Mouse (Mus musculus) CH12.LX (cell line): ENCODE results near the gene Pikfyve. TPM values are rescaled to one million over a fixed set of nuclear protein-coding genes. Genes with fewer than 3 reads are reported as not detected.

ENCODE experiments used
- DNase-seq: peaks from one replicate; pipeline ENCODE4 v3.0.0-alpha.2; 2013; ENCODE audit errors: extremely low read depth
- H3K27ac ChIP-seq: 2 replicates; pipeline ENCODE4 v1.5.1; 2012; ENCODE audit warnings: low read depth, mild to moderate bottlenecking, control low read depth, moderate library complexity; ENCODE audit not compliant: insufficient read depth
- H3K27me3 ChIP-seq: replicated peaks from 2 replicates; pipeline ENCODE3; 2012; ENCODE audit warnings: inconsistent platforms
- H3K36me3 ChIP-seq, 2 experiments: replicated peaks in 1 of 2; 2 replicates each; pipeline versions ENCODE3 to v1.6.1; 2012; ENCODE audit warnings: inconsistent platforms in 1 of 2, low read length in 1 of 2, mild to moderate bottlenecking in 1 of 2, mixed read lengths in 1 of 2, moderate library complexity in 1 of 2; ENCODE audit not compliant: control insufficient read depth in 1 of 2, insufficient read depth in 1 of 2
- H3K4me1 ChIP-seq, 2 experiments: 2 replicates each; pipeline ENCODE4 v1.6.1; 2012; ENCODE audit warnings: inconsistent platforms in 1 of 2, moderate library complexity in 1 of 2; ENCODE audit not compliant: insufficient read depth in 2 of 2, control insufficient read depth in 1 of 2
- H3K4me2 ChIP-seq: 2 replicates; pipeline ENCODE4 v1.6.1; 2012; ENCODE audit warnings: low read depth, mild to moderate bottlenecking, control low read depth; ENCODE audit not compliant: poor library complexity, insufficient read depth, severe bottlenecking
- H3K4me3 ChIP-seq, 3 experiments: fragments of 150-350 bp in 1 of 3; sonication (generic) in 1 of 3; replicated peaks in 1 of 3; 2 replicates each; pipeline versions ENCODE3 to v1.5.1; 2011 to 2012; ENCODE audit warnings: low read depth in 2 of 3, low read length in 2 of 3, mild to moderate bottlenecking in 2 of 3, moderate library complexity in 2 of 3, control low read depth in 1 of 3, improper control_type of control experiment in 1 of 3, inconsistent platforms in 1 of 3, mixed read lengths in 1 of 3; ENCODE audit not compliant: poor library complexity in 1 of 3
- H3K79me2 ChIP-seq: replicated peaks from 2 replicates; pipeline ENCODE4 v1.6.1; 2012; ENCODE audit warnings: mild to moderate bottlenecking, moderate library complexity; ENCODE audit not compliant: control insufficient read depth, poor library complexity, insufficient read depth, severe bottlenecking; ENCODE audit errors: extremely low read depth
- H3K9ac ChIP-seq: 2 replicates; pipeline ENCODE4 v1.6.1; 2012; ENCODE audit warnings: low read depth, mild to moderate bottlenecking, control low read depth, moderate library complexity; ENCODE audit not compliant: insufficient read depth
- H3K9me3 ChIP-seq: replicated peaks from 2 replicates; pipeline ENCODE3; 2012; ENCODE audit warnings: low read length, inconsistent platforms, mixed read lengths
- CHD1 ChIP-seq: IDR thresholded peaks from 2 replicates; pipeline ENCODE4 v1.6.1; 2012; ENCODE audit warnings: low read depth, low read length, improper control_type of control experiment, inconsistent platforms
- CTCF ChIP-seq, 2 experiments: IDR thresholded peaks in 1 of 2; conservative IDR thresholded peaks in 1 of 2; 2 replicates each; pipeline ENCODE4 v1.5.1; 2011 to 2012; ENCODE audit warnings: low read depth in 2 of 2, low read length in 2 of 2, improper control_type of control experiment in 1 of 2, inconsistent platforms in 1 of 2, mild to moderate bottlenecking in 1 of 2, moderate library complexity in 1 of 2
- E2F4 ChIP-seq: IDR thresholded peaks from 2 replicates; pipeline ENCODE4 v1.6.1; 2011; ENCODE audit warnings: low read depth, low read length, improper control_type of control experiment; ENCODE audit not compliant: insufficient replicate concordance
- ELF1 ChIP-seq: IDR thresholded peaks from 2 replicates; pipeline ENCODE4 v1.6.1; 2014; ENCODE audit warnings: low read depth, mild to moderate bottlenecking, inconsistent platforms, low read length, improper control_type of control experiment
- GABPA ChIP-seq: IDR thresholded peaks from 2 replicates; pipeline ENCODE4 v1.6.1; 2012; ENCODE audit warnings: low read depth, low read length, improper control_type of control experiment, inconsistent platforms; ENCODE audit not compliant: insufficient replicate concordance
- HCFC1 ChIP-seq: IDR thresholded peaks from 2 replicates; pipeline ENCODE4 v1.6.1; 2012; ENCODE audit warnings: low read depth, mild to moderate bottlenecking, inconsistent platforms, low read length, improper control_type of control experiment
- IRF4 ChIP-seq: IDR thresholded peaks from 2 replicates; pipeline ENCODE4 v1.6.1; 2014; ENCODE audit warnings: low read depth, mild to moderate bottlenecking, inconsistent platforms, low read length, improper control_type of control experiment
- JUND ChIP-seq: conservative IDR thresholded peaks from 2 replicates; pipeline ENCODE4 v1.6.1; 2011; ENCODE audit warnings: low read depth, low read length, improper control_type of control experiment
- KAT2A ChIP-seq: IDR thresholded peaks from 2 replicates; pipeline ENCODE4 v1.6.1; 2012; ENCODE audit warnings: low read length, improper control_type of control experiment, inconsistent platforms; ENCODE audit not compliant: insufficient replicate concordance
- MAFK ChIP-seq: IDR thresholded peaks from 2 replicates; pipeline ENCODE4 v1.6.1; 2011; ENCODE audit warnings: low read length, improper control_type of control experiment; ENCODE audit not compliant: insufficient replicate concordance
- MXI1 ChIP-seq: IDR thresholded peaks from 2 replicates; pipeline ENCODE4 v1.6.1; 2011; ENCODE audit warnings: mild to moderate bottlenecking, low read depth, low read length, improper control_type of control experiment
- MYC ChIP-seq: IDR thresholded peaks from 2 replicates; pipeline ENCODE4 v1.6.1; 2011; ENCODE audit warnings: low read depth, mild to moderate bottlenecking, improper control_type of control experiment, low read length
- NRF1 ChIP-seq: IDR thresholded peaks from 2 replicates; pipeline ENCODE4 v1.6.1; 2014; ENCODE audit warnings: low read depth, mild to moderate bottlenecking, inconsistent platforms, low read length, improper control_type of control experiment, moderate library complexity
- PAX5 ChIP-seq: IDR thresholded peaks from 2 replicates; pipeline ENCODE4 v1.6.1; 2012; ENCODE audit warnings: low read length, inconsistent platforms, mixed read lengths
- POLR2A ChIP-seq: IDR thresholded peaks from 2 replicates; pipeline ENCODE4 v1.6.1; 2011; ENCODE audit warnings: low read depth, mild to moderate bottlenecking, improper control_type of control experiment, low read length
- POLR2AphosphoS2 ChIP-seq: IDR thresholded peaks from 2 replicates; pipeline ENCODE4 v1.6.1; 2011; ENCODE audit warnings: low read depth, low read length, improper control_type of control experiment
- RAD21 ChIP-seq: IDR thresholded peaks from 2 replicates; pipeline ENCODE4 v1.6.1; 2011; ENCODE audit warnings: low read depth, mild to moderate bottlenecking, low read length, improper control_type of control experiment, moderate library complexity
- SMC3 ChIP-seq: IDR thresholded peaks from 2 replicates; pipeline ENCODE4 v1.6.1; 2011; ENCODE audit warnings: low read depth, low read length, improper control_type of control experiment
- TBP ChIP-seq: conservative IDR thresholded peaks from 2 replicates; pipeline ENCODE4 v1.6.1; 2011; ENCODE audit warnings: low read depth, low read length, improper control_type of control experiment
- TCF12 ChIP-seq: IDR thresholded peaks from 2 replicates; pipeline ENCODE4 v1.6.1; 2014; ENCODE audit warnings: low read depth, mild to moderate bottlenecking, inconsistent platforms, low read length, improper control_type of control experiment
- ZC3H11A ChIP-seq: IDR thresholded peaks from 2 replicates; pipeline ENCODE4 v1.6.1; 2012; ENCODE audit warnings: low read depth, mild to moderate bottlenecking, inconsistent platforms, low read length, improper control_type of control experiment
- ZKSCAN1 ChIP-seq: IDR thresholded peaks from 2 replicates; pipeline ENCODE4 v1.6.1; 2012; ENCODE audit warnings: low read depth, inconsistent platforms, low read length, improper control_type of control experiment, borderline replicate concordance
- ZMIZ1 ChIP-seq: IDR thresholded peaks from 2 replicates; pipeline ENCODE4 v1.6.1; 2012; ENCODE audit warnings: low read depth, mild to moderate bottlenecking, inconsistent platforms, low read length, improper control_type of control experiment
- dilution Hi-C: fragments of 300-500 bp; cut with MboI; formaldehyde crosslinking; loops from 2 replicates; pipeline ENCODE4 v1.14.3; 2020; ENCODE audit warnings: low sequenced_read_pairs; ENCODE audit not compliant: extremely low pct_unique_long_range_greater_than_20kb, extremely low pct_ligation_motif_present
- in situ Hi-C: fragments of 300-500 bp; cut with MboI; formaldehyde crosslinking; loops from 3 replicates; pipeline ENCODE4 v1.14.3; 2019; ENCODE audit warnings: low sequenced_read_pairs, low pct_ligation_motif_present, low pct_unique_long_range_greater_than_20kb, mixed read lengths
- polyA plus RNA-seq: library from polyadenylated mRNA; unstranded; fragments of >175 nt; gene quantifications from 2 replicates; pipeline ENCODE4 v1.2.1, GENCODE M21; 2012; ENCODE audit warnings: low read depth; ENCODE audit not compliant: insufficient read length
- total RNA-seq, 2 experiments: library from RNA; depleted of rRNA; stranded (reverse); fragments of 300-350 nt in 1 of 2; fragments of >200 nt in 1 of 2; gene quantifications; 2 replicates each; pipeline ENCODE4 v1.2.3; 2012 to 2014

The Pikfyve gene
- total and polyA plus RNA-seq, 3 experiments = 12.6 to 25.5 (median 14.5) TPM

- no peak for DNase-seq
Observed at GRCm38 (mm10) chr1:65217972-65218371, 31.5 kb downstream of the Pikfyve start.

GRCm38 (mm10) chr1:65223654-65224053, 37.2 kb downstream of the Pikfyve start:
- in situ Hi-C loops = no loop called here
- Histone ChIP-seq H3K9me3 (no peaks in the 10 kb centered on the region), H3K4me2 (no peak overlapping the region), H3K9ac (no peak overlapping the region), H3K36me3 (peaks cover 6 to 41% of the 10 kb centered on the region in 2 experiments), H3K27ac (no peak overlapping the region), H3K4me1 (peaks cover 0 to 28% of the 10 kb centered on the region in 2 experiments; a peak in 3 of 4 replicates), H3K27me3 (no peaks in the 10 kb centered on the region), H3K4me3 (no peak overlapping the region), H3K79me2 (no peaks in the 10 kb centered on the region)
- dilution Hi-C loops = no loop called here
- TF ChIP-seq MXI1 (no peak), HCFC1 (no peak), NRF1 (no peak), KAT2A (no peak), IRF4 (no peak), POLR2AphosphoS2 (no peak), SMC3 (no peak)
- DNase-seq = no peak

More at GRCm38 (mm10) chr1:65217972-65218371, 31.5 kb downstream of the Pikfyve start:
- Histone ChIP-seq H3K4me3 (no peak overlapping the region), H3K36me3 (peaks cover 8 to 45% of the 10 kb centered on the region in 2 experiments), H3K27me3 (no peaks in the 10 kb centered on the region), H3K4me1 (peaks cover 0 to 9% of the 10 kb centered on the region in 2 experiments; a peak in 2 of 4 replicates), H3K4me2 (no peak overlapping the region), H3K9ac (no peak overlapping the region), H3K9me3 (peaks cover 2% of the 10 kb centered on the region), H3K79me2 (no peaks in the 10 kb centered on the region), H3K27ac (no peak overlapping the region)
- dilution Hi-C loops = no loop called here
- in situ Hi-C loops = no loop called here
- TF ChIP-seq E2F4 = no peak
- no peak for TF ChIP-seq POLR2A
- TF ChIP-seq JUND = no peak
- no peak for TF ChIP-seq TBP
- TF ChIP-seq NRF1 = no peak
- no peak for TF ChIP-seq ZKSCAN1
- TF ChIP-seq IRF4 = no peak
- no peak for TF ChIP-seq RAD21
- no peak for TF ChIP-seq ZMIZ1
- TF ChIP-seq CHD1 = no peak
- TF ChIP-seq MYC = no peak
- TF ChIP-seq HCFC1 = no peak
- TF ChIP-seq ZC3H11A = no peak
- TF ChIP-seq PAX5 = no peak
- no peak for TF ChIP-seq MAFK
- no peak for TF ChIP-seq ELF1
- no peak for TF ChIP-seq GABPA
- TF ChIP-seq TCF12 = no peak
- no peak for TF ChIP-seq CTCF (conservative IDR thresholded peaks at IDR 0.05 in 1 of 2, IDR thresholded peaks at IDR 0.05 in 1 of 2; ENCODE audit: low read depth in 2 of 2, low read length in 2 of 2)
